Mouse (Mus musculus): Measurements from ENCODE around the gene Ablim1.
A peak's percentile ranks its signal among the peaks of the same experiment; 100 is the strongest.

The Ablim1 gene

DNA sequence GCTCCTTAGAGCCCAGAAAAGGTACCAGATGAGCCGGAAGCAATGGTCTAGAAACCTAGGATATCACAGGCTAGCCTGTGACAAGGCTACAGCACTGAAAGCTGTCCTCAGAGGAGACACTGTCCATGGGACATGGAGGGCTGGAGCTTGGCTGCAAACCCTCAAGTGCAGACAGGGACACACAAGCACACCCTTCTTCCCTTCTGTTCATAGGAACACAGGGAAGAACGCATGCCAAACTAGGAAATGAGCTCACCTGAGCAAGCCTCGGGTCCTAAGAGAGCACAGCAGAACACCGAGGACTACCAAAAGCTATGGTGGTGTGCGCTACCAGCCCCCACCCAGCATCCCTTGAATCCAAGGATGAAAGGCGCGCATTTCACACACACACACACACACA is 262.7 kb downstream of the Ablim1 start:
- DNase-seq, result no peak

GRCm38 (mm10) chr19:57049592-57050090 is 265.1 kb downstream of the Ablim1 start:
- no peak for DNase-seq

DNA sequence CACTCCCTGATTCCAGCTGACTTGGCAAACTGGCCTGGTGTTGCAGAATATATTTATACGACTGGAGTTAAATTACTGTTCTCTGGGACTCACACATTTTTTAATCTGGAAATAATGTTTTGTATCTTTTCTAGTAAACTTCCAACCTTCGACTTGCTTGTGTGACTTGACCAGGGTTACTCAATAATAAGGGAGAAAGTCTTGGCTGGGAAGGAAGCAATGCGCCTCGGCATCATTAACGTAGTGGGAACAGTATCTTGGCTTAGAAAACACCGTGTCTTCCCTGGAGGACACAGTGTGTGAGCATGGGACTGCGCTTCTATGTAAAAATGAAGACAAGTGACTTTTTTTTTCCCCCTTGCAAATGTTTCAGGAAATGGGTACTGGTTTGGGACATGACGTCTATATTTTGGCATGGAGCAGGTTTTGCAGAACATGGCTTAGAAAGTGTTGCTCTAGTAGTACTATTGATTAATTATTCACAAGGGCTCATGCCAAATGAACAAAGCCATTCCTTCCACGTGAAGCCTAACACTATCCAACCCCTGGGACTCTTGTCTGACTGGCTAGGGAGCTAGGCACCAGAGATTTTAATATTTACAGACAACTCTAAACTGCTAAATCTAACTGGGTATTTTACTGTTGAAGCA is 266.9 kb downstream of the Ablim1 start:
- peak in 1 of 2 experiments; percentile 24 for DNase-seq

- no peak for DNase-seq
These were observed 275.5 kb downstream of the Ablim1 start for GRCm38 (mm10) chr19:57039258-57039657.

GRCm38 (mm10) chr19:57036860-57037259 is 277.9 kb downstream of the Ablim1 start:
- no peak for DNase-seq

- DNase-seq, result peak; percentile 61 to 73
These were observed 283.1 kb downstream of the Ablim1 start for GRCm38 (mm10) chr19:57031582-57031981.

DNA sequence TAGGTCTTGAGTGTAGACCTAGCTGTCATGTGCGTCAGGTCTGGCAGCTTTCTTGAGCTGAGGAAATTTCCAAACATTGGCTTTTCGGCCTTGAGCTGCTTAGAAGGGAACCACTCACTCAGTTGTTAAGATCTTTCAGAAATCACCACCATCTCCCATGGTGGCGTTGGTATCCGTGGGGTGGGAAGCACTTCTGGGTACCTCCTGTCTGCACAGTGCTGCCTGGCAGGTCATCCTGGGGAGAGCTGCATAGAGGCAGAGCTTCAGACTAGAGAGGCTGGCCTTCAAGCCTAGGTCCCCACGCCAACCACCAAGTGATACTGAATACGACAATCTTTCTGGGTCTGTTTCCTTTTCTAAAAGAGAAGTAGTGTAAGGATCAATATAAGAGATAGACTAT is 285.3 kb downstream of the Ablim1 start:
- DNase-seq, result no peak

- peak; percentile 62 to 75 for DNase-seq
These were observed 286.2 kb downstream of the Ablim1 start for GRCm38 (mm10) chr19:57028327-57029179.

GRCm38 (mm10) chr19:57026501-57026900 is 288.2 kb downstream of the Ablim1 start:
- no peak for DNase-seq

DNA sequence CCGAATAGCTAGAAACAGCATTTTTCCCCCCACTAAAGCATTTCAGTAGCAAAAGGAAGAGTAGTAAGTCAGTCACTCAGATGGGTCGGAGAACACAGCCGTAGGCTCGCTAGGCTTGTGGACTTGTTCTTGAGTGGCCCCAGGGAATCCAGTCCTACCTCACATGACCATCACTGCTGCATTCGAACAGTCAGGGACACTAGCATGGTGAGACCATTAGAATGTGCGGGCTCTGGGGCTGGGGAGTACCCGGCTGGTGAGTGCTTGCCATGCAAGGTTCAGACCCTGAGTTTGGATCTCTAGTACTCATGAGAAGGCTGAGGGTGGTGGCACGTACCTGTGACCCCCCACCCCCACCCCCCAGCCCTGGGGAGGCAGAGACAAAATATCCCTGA is 296.9 kb downstream of the Ablim1 start:
- no peak for DNase-seq

DNA sequence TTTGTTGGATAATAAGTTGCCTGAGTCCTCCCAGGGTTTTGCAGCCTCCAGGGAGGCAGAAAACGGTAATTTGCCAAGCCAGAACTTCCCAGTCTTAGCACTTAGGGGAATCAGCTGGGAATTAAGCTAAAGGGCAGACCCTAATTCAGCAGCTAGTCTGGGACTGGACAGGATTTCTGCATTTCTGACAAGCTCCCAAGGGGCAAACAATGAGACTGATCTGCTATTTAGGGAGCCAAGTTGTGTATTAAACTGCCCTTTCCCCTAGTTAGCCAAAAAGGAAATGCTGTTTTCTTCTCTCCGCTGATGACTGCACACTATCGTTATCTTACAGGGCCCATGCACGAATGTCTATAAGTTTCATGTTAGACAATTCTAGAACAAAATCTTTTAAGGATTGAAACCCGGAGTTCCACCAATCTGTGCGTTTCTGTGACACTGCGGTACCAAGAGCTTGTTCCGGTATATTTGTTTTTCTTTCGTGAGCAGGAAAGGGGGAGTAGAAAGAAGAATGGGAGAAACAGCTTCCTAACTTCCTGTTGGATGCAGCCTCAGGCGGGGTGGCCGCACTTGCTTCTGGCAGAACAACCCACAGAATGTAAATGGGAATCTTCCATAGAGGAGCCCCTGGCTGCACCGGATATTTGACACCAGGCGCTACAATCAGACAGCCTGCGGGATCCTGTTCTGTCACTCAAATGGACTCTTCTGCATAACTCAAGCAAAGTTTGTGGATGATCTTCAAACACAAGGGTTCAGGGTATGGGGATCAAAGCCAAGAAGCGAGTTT is 297.5 kb downstream of the Ablim1 start:
- DNase-seq, result no peak

GRCm38 (mm10) chr19:57014808-57015207 is 299.9 kb downstream of the Ablim1 start:
- peak; percentile 51 to 67 for DNase-seq

DNA sequence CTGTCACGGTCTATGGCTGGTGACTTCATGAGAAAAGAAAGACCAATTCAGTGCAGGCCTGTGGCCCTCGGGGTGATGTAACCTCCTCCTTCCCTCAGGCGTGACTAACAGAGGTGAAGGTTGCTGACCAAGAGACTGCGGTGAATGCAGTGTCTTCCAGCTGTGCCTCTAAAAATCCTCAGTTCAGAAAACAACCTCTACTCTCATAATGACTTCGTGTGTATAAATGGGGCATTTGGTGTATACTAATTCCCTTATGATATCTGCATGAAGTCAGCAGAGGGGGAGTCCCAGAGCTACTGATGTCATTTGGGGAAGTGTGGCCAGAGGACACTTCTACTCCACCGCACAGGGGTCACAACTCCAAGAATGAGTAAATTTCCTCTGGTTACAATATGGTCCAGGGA is 301.4 kb downstream of the Ablim1 start:
- no peak for DNase-seq

- no peak for DNase-seq
These were observed 302.7 kb downstream of the Ablim1 start for GRCm38 (mm10) chr19:57012068-57012467.

DNA sequence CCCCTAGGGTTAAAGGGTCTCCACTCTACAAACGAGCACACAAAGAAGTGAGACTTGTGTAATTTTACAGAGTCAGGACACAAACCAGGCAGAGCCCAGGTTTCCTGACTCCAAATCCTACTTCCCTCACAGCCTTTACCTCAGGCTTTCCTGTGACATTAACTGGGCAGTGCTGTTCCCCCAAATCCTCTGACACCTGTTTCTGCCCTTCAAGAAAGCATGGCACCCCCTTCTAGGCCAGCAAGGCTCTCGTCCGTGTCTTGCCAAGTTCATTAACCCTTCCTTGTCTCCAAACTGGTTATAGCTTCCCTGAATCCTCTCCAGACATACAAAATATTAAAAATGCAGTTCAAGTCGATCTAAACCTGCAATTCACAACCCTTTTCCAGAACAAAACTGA is 304.7 kb downstream of the Ablim1 start:
- no peak for DNase-seq

DNA sequence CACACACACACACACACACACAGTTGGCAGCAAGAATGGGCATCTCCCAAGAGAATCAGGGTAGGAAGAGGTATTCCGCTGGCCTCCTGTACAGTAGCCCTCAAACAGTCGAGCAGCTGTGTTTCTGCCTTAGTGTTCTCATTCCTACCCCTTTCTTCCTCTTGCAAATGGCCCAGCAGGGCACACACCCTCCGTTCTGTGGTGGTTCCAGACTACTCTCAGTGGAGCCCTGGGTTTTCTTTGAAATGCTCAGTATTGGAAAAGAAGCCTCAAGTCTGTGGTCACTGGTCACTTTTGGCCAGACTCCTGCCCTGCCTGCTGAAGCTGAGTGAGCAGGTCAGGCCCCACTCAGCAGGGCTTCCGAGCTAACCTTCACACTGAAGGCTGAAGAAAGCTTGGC is 305.1 kb downstream of the Ablim1 start:
- DNase-seq, result no peak

DNA sequence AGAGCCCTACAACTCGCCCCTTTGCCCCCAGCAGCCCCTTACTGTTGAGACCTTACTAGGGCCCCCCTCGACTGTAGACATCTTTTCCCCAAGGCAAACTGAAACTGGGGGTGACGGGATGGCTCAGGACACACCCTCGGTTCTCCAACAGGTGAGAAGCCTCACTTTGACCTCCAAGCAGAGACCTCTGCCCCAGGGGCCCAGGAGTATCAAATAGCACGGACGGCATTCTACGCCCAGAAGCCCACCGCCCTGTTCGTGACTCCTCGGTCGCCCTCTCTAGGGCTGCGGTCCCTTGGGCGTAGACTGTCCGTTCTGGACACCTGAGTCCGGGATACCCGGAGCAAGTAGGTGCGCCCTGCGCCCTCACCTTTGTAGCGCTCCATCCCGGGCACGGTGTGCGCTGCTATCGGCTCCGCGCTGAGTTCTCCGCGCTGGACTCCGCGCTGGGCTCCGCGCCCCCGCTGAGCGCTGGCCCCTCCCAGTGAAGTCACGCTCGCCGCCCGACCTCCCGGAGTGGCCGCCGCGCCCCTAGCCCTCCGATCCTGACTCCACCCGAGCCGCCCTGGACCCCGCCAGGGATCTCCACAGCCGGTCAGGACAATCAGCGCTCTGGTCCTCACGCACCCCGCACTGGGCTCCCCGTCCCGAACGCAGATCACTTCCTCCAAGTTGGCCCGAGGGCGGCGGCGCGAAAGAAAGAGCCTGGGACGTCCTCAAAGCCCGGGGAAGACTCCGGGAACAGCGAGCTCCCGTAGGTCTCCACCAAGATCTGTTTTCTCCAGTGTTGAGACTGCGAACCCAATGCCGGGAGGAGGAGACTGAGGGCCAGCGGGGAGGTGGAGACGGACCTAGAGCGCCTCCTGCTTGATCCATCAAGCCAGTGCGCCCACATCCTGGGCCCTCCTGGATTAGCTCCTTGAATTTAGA is 306.7 kb downstream of the Ablim1 start, which contains the start of gene Afap1l2:
Gene Afap1l2, minus strand, starts transcription at position 448 of the 930 bp plus-strand sequence.
- peak; percentile 64 to 70 for DNase-seq

DNA sequence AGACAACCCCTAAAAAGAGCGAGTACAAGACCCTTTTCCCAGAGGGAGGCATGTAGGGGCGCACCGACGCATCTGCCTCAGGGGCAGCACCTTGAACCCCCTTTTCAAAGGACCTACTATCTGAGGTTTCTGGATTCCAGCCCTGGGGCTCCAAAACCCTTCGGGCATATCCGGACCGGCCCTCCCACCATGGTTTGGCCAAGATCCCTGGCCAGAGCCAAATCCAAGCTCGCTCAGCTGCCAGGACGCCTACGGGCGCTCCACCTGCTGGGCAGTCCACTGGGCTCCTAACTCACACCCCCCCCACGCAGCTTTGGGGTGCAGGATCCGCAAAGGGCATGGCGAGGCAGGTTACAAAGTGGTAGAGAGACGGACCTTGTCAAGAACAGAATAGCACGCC is 307.4 kb downstream of the Ablim1 start:
- peak; percentile 48 to 50 for DNase-seq

- DNase-seq, result no peak
These were observed 307.9 kb downstream of the Ablim1 start for GRCm38 (mm10) chr19:57006841-57007240.

GRCm38 (mm10) chr19:57005062-57005461 is 309.7 kb downstream of the Ablim1 start:
- peak; percentile 45 to 58 for DNase-seq

GRCm38 (mm10) chr19:57003460-57003810 is 311.3 kb downstream of the Ablim1 start:
- peak; percentile 34 to 36 for DNase-seq
